Mouse (Mus musculus): ENCODE measurements at regions not wholly inside any gene's neighbourhood (a gene's known extent, or its start where the extent isn't known, plus 50 kb on each side); places are given as distances from the start of the nearest gene placed in this dataset.

DNA sequence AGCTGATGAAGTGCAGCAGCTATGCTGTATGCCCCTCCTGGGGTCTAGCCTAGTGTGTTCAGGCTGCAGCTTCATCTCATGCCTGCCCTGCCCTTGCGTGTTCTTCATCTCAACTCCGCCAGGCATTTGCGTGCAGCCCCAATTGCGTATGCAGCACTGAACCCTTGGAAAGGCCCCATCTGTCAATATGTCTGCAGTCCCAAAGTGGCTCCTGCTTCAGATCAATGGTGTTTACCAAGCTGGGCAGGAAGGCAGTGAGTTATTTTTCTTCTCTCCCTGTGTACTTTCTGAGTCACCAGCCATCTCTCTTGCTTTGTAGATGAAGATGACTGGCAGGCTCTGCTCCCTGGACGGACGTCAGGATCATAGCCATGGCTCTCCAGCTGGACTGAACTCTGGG lies 264.5 kb downstream of the Matn1 start:
- DNase-seq (ENCODE audit: low read depth, low spot score), result no peak

DNA sequence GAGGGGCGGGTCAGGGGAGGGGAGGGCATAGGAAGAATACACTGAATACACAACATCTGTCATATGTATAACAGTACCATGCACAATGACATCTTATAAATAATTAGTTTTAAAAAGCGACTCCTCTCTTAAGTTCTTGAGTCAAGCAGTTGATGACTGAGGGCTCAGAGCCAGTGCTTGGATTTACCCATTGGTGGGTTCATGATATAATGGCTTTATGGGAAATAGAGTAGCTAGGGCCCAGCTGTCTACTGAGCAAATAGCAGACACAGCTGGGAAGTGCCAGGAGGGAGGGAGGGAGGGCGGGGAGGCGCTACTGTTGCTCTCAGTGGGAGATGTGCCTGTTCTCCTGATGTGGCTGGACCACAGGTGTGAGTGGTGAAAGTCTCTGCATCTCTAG lies 268.5 kb downstream of the Matn1 start:
- DNase-seq (ENCODE audit: low read depth, low spot score), result no peak

DNA sequence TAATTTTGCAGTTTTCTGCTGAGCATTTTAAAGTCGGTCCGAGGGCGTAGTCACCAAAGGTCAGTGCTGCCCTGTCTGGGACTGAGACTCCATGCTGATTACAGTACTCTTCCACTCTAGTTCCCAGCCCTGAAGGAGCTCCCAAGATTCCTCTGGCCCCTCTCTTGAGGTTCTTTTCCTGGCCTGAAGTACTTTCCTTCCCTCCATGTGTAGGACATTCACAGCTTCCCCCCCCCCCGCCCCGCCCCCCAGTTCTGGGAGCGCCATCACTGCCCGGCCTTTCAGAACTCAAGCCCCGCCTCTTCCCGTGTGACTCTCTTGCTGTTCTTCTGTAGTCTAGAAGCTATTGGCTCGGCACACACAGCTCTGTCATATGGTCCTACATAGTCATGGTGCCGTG lies 271.5 kb downstream of the Matn1 start:
- no peak for DNase-seq (ENCODE audit: low read depth, low spot score)

GRCm38 (mm10) chr4:131216361-131216760 lies 272.2 kb downstream of the Matn1 start:
- no peak for DNase-seq (ENCODE audit: low read depth, low spot score)

GRCm38 (mm10) chr4:131217083-131217482 lies 272.9 kb downstream of the Matn1 start:
- no peak for DNase-seq (ENCODE audit: low read depth, low spot score)

DNA sequence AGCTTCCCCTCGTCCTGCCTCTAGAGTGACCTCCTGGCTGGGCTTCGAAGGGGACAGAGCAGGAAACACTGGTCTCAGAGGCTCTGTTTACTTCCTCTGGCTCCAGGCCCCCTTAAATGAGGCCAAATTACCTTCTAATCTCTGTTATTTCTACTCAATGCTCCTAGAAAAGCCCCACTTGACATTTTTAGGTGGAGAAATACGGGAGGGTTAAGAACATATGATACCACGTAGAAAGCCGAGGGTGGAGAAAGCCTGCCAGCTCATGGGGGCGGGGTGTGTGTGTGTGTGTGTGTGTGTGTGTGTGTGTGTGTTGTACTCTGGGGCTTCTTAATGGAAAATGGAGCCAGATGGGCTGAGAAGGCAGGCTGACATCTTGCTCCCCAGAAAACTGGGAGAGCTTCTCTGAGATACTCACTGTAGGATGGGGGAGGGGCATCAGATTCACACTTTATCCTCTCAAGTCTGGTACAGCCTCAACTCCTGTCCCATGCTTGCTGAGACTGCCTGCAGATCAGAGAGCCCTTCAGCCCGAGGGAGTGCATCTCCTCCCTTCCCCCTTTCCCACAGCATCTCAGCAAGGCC lies 273.5 kb downstream of the Matn1 start:
- DNase-seq (ENCODE audit: low read depth, low spot score), result no peak

DNA sequence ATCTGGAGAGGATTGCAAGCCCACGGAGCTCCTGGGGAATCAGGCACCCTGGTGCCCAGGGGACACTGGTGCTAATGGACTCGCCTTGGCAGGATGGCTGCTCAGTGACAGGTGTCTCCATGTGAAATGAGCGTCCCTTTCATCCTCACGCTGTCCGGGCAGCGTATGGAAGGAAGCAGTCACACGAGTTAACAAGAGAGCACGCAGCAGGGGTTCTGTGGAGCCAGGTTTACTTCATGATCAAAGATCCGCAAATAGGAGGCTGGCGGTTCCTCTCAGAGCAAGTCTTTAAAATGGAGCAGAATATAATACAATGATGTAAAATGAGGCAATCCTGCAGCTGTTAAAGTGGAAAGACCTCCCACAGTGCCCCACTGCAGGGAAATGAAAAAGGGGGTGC lies 276.8 kb downstream of the Matn1 start:
- DNase-seq (ENCODE audit: low read depth, low spot score), result no peak

DNA sequence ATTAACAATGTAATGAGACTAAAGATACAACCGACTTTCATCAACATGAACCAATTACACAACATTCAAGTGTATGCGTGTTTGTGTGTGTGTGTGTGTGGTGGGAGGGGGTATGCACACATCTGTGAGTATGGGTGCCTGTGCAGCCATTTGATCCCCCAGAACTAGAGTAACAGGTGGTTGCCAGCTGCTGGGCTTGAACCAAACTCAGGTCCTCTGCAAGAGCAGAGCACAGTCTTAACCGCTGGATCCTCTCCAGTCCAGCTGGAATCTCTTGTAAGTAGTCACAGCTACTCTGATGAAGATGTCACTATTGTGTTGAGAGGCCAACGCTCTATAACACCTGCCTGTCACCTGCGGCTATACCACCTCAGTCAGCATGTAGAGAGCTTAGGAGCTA lies 286.2 kb downstream of the Matn1 start:
- no peak for DNase-seq (ENCODE audit: low read depth, low spot score)

- DNase-seq (ENCODE audit: low read depth, low spot score), result no peak
Observed at GRCm38 (mm10) chr4:131236611-131237031, 292.4 kb downstream of the Matn1 start.

DNA sequence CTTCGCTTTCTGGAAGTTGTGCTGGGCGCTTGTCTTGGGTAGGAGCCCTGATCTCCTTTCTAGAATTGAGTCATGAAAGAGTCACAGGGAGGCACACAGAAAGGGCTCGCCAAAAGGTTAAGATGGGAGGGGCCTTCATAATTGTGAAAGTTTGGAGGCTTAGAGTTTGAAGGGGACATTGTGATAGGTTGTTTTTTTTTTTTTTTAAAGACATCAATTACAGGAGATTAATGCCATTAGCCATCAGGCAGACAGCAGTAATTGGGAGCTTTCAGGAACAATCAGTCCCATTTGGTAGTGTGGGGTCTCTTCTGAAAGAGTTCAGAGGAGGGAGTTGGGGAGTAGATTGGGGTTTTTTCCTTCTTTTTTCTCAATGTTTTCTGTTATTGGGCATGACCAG lies 294.4 kb downstream of the Matn1 start:
- no peak for DNase-seq (ENCODE audit: low read depth, low spot score)

DNA sequence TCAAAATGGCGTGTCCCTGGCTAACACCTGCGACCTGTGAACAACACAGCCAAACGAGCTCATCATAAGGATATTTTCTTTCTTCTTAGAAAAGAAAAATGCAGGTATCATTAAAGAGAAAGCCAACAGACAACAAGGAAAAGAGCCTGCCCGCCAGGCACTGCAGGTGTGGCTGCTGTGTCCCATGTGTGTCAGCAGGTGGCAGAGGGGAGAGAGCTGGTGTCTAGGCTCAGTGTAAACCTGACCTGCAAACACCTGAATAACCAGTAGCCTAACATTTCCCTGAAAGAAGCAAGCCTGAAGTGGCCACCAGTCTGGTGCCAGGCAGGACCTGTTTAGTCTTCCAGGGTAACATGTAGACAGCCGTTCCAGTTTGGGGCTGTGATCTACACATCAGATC lies 294.9 kb downstream of the Matn1 start:
- no peak for DNase-seq (ENCODE audit: low read depth, low spot score)

GRCm38 (mm10) chr4:131240457-131240856 lies 296.3 kb downstream of the Matn1 start:
- DNase-seq (ENCODE audit: low read depth, low spot score), result no peak

GRCm38 (mm10) chr4:131242250-131242649 lies 298.1 kb downstream of the Matn1 start:
- no peak for DNase-seq (ENCODE audit: low read depth, low spot score)

GRCm38 (mm10) chr4:131243744-131244387 lies 299.7 kb downstream of the Matn1 start:
- DNase-seq (ENCODE audit: low read depth, low spot score), result no peak

DNA sequence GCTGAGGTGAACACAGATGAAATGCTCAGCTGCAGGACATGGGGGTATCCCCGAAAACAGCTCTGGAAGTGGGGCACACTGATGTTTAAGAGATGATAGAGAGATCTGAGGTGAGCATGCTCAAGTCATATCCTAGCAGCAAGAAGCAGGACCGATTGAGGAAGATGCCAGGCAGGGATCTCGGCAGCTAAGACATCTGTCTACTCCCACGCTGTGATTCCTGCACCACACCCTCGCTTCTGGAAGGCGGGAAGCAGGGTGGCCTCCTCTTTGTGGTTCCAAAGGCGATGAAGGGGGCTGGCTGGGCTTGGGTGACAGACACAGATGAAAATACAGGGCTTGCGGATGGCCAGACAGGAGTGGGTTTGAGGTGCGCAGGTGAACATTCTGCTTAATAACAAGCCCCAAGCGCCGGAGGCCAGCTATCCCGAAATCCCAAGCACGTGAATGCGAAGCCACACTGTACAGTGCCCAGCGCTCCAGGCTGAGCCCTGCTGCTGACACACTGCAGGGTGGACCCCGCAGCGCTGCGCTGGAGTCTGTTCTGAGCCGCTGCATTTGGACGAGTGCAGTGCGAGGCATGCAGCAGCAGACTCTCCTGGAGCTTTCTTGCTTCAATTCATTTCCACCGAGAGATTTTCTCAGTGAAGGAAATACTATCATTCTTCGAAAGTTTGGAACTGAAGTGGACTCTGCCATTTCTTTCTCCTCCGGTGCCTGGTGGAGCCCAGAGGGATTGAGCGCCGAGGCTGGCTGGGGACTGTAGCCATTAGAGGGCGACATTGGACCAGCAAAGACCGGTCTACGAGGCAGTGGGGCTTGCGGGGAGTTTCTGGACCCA lies 308.6 kb downstream of the Matn1 start:
- DNase-seq (ENCODE audit: low read depth, low spot score), result peak; percentile 61

- DNase-seq (ENCODE audit: low read depth, low spot score), result no peak
Observed at GRCm38 (mm10) chr4:131253443-131253817, 309.2 kb downstream of the Matn1 start.

- DNase-seq (ENCODE audit: low read depth, low spot score), result no peak
Observed at GRCm38 (mm10) chr4:131254243-131254642, 310.1 kb downstream of the Matn1 start.

GRCm38 (mm10) chr4:131254691-131255090 lies 310.5 kb downstream of the Matn1 start:
- no peak for DNase-seq (ENCODE audit: low read depth, low spot score)

- no peak for DNase-seq (ENCODE audit: low read depth, low spot score)
Observed at GRCm38 (mm10) chr4:131261236-131261635, 317.1 kb downstream of the Matn1 start.

DNA sequence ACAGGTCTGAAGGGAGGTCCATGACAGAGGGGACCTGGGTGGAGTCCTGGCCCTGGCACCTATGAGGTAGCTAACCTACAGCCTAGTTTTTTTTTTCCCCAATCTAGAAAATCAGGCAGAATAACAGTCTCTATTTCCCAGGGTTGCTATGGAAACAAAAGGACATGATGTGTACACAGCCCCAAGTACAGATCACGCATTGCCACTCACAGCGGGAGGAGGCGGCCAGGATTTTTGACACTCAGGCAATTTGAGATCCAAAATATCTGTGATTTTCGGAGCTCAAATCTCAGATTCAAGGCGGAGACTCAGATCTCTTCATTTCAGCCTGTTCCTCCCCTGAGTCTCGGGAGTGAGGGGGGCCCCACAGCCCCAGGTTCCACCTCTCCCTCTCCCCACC lies 318.7 kb downstream of the Matn1 start:
- DNase-seq (ENCODE audit: low read depth, low spot score), result no peak

- no peak for DNase-seq (ENCODE audit: low read depth, low spot score)
Observed at GRCm38 (mm10) chr4:131266764-131267163, 322.6 kb downstream of the Matn1 start.

GRCm38 (mm10) chr4:131267760-131268159 lies 323.6 kb downstream of the Matn1 start:
- no peak for DNase-seq (ENCODE audit: low read depth, low spot score)

DNA sequence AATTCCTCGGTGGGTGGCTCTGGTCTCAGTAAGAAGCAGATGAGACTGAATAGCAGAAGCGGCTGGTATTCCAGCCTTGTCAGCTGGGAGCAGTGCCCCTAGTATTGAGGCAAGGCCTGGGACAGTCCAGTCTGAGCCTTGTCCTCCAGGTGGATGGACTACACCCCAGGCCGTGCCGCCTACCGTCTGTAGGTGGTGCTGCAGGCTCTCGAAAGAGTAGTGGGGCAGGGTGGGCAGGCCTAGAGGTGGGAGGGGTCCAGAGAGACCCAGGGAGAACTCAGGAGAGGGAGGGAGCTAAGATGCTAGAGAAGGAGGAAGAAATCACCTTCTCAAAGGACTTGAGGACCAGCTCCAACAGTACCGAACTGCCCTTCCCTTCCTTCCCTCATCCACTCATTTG lies 326.0 kb downstream of the Matn1 start:
- DNase-seq (ENCODE audit: low read depth, low spot score), result no peak
